Mouse (Mus musculus) splenic B cell, adult 2 months (primary cell): ENCODE data around the gene Fermt1.

Experiments used
- DNase-seq: peaks from one replicate; pipeline ENCODE4 v3.0.0-alpha.2; 2011; ENCODE audit warnings: low read depth, low spot score
- H3K27me3 ChIP-seq: 2 replicates; pipeline ENCODE4 v1.6.1; 2012; ENCODE audit warnings: mild to moderate bottlenecking, low read length, moderate library complexity, mixed read lengths; ENCODE audit not compliant: control insufficient read depth, poor library complexity, insufficient read depth, severe bottlenecking
- H3K36me3 ChIP-seq: 2 replicates; pipeline ENCODE4 v1.6.1; 2012; ENCODE audit warnings: mild to moderate bottlenecking, low read length, moderate library complexity, mixed read lengths; ENCODE audit not compliant: control insufficient read depth, poor library complexity, insufficient read depth, severe bottlenecking

Gene Fermt1

GRCm38 (mm10) chr2:132893826-132894225, 51.9 kb downstream of the Fermt1 start:
- Histone ChIP-seq H3K36me3 (no peaks in the 10 kb centered on the region), H3K27me3 (no peaks in the 10 kb centered on the region)
- DNase-seq, result no peak

DNA sequence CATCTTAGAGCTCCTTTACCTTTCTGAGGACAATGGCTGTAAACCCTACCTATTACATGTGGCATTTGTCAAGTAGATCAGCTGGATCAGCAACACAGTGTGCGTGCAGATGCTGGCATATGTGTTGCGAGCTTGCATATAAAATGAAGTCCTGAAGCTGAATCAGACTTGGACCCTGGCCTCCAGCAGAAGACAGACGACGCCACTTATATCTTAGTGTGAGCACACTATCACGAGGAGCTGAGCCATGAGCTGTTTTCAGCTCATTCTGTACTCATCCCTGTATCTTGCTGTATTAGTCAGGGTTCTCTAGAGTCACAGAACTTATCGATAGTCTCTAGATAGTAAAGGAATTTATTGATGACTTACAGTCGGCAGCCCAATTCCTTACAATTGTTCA, 60.4 kb downstream of the Fermt1 start:
- no peak for DNase-seq
- Histone ChIP-seq H3K27me3 (no peaks in the 10 kb centered on the region), H3K36me3 (no peaks in the 10 kb centered on the region)

DNA sequence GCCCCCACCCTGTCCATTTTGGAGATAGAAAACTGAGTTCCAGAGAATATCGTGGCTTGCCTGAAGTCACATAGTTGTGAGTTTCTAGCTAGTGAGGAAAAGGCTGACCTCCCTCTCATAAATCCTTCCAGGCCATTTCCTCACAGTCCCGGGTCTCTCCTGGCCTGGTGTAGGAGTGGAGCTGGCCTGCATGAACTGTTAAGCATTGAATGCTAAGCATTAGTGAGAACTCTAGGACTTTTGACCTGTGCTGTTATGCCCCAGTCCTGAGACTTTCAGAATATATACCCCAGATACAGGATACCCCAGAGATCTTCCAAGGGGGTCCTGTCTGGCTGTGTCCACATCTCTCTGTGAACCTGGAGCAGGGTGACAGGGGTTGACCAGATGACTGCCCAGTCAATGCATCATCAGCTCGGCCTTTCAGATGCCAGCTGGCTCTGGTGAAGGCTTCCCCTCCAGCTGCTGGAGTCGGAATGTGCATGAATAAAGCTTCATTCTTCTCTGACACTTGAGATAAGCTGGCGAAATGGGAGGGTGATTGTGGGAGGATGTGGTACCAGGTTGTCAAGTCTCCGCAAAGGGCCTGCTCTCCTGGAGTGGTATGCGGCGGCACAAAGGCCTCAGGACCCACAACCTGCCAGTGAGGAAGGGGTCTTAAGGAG, 61.3 kb downstream of the Fermt1 start:
- Histone ChIP-seq H3K36me3 (no peaks in the 10 kb centered on the region), H3K27me3 (no peaks in the 10 kb centered on the region)
- no peak for DNase-seq

- no peaks in the 10 kb centered on the region for H3K36me3 ChIP-seq
- no peaks in the 10 kb centered on the region for H3K27me3 ChIP-seq
- no peak for DNase-seq
Observed at GRCm38 (mm10) chr2:132880844-132881645, 64.7 kb downstream of the Fermt1 start, which contains the start of gene Lrrn4. TSS of gene Lrrn4 (minus strand) at chr2:132880891.

- no peaks in the 10 kb centered on the region for H3K36me3 ChIP-seq
- no peaks in the 10 kb centered on the region for H3K27me3 ChIP-seq
- peak; percentile 31 for DNase-seq
Observed at GRCm38 (mm10) chr2:132879261-132880044, 66.3 kb downstream of the Fermt1 start.

GRCm38 (mm10) chr2:132876991-132877390, 68.7 kb downstream of the Fermt1 start:
- no peak for DNase-seq
- H3K27me3 ChIP-seq, result no peaks in the 10 kb centered on the region
- H3K36me3 ChIP-seq, result no peaks in the 10 kb centered on the region

- no peaks in the 10 kb centered on the region for H3K36me3 ChIP-seq
- no peak for DNase-seq
- no peaks in the 10 kb centered on the region for H3K27me3 ChIP-seq
Observed at GRCm38 (mm10) chr2:132873657-132874326, 71.9 kb downstream of the Fermt1 start.

DNA sequence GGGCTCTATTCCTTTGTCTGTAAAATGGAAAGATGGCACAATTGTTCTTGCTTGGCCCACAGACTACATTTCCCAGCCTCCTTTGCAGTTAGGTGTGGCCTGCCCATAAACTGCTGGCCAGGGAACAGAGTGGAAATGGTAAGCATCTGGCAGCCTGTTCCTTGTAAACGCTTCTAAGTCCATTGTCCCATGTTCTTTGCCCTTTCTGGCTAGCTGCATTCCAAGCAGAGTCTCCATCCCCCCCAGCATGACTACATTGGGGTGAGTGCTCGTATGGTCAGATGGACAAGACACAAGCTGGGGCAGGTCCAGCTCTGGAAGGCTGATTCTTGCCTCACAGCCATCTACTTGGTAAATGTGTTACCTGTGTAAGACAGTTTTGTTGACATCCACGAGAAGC, 74.0 kb downstream of the Fermt1 start:
- no peak for DNase-seq
- no peaks in the 10 kb centered on the region for H3K27me3 ChIP-seq
- no peaks in the 10 kb centered on the region for H3K36me3 ChIP-seq

GRCm38 (mm10) chr2:132870286-132870685, 75.4 kb downstream of the Fermt1 start:
- DNase-seq, result no peak
- Histone ChIP-seq H3K36me3 (no peaks in the 10 kb centered on the region), H3K27me3 (no peaks in the 10 kb centered on the region)

- DNase-seq, result no peak
- H3K27me3 ChIP-seq, result no peaks in the 10 kb centered on the region
- H3K36me3 ChIP-seq, result 0 out of 2 replicates have a peak, but pooled peaks cover 2% of the 10 kb centered on the region
Observed at GRCm38 (mm10) chr2:132869682-132870081, 76.0 kb downstream of the Fermt1 start.

GRCm38 (mm10) chr2:132867521-132867920, 78.2 kb downstream of the Fermt1 start:
- Histone ChIP-seq H3K27me3 (no peaks in the 10 kb centered on the region), H3K36me3 (peaks cover 2% of the 10 kb centered on the region; the same call in 1 of the 2 replicates)
- DNase-seq, result no peak

DNA sequence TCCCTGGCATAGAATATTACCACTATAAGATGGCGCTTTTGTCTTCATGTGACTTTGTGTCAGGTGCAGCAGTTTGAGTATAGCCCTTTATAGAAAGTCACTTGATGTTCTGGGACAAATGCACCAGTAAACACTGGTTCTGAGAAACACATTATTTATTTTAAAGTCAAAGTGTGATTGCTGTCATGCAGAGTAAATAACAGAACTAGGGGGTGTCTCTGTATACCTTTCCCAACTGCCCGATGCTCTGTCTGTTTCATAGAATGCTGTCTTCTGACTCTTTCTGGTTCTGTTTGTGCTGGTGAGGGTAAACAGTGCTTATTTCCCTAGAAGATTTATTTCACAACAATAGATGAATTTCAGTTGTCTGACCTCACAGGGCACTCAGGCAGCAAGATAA, 82.4 kb downstream of the Fermt1 start:
- no peak for DNase-seq
- peaks cover 4% of the 10 kb centered on the region for H3K36me3 ChIP-seq
- no peaks in the 10 kb centered on the region for H3K27me3 ChIP-seq

GRCm38 (mm10) chr2:132861456-132861855, 84.2 kb downstream of the Fermt1 start:
- DNase-seq, result no peak
- Histone ChIP-seq H3K27me3 (no peaks in the 10 kb centered on the region), H3K36me3 (peaks cover 4% of the 10 kb centered on the region)

GRCm38 (mm10) chr2:132860435-132860834, 85.3 kb downstream of the Fermt1 start:
- no peaks in the 10 kb centered on the region for H3K27me3 ChIP-seq
- DNase-seq, result no peak
- peaks cover 4% of the 10 kb centered on the region for H3K36me3 ChIP-seq
